Mouse (Mus musculus) lung, postnatal 0 days (tissue): ENCODE data around the gene Slc6a19. TPM values are rescaled to one million over a fixed set of nuclear protein-coding genes. Genes with fewer than 3 reads are reported as not detected.
"Not testable (repeated sequence)": the region's sequence is repeated elsewhere in the genome, so short reads cannot be mapped to it uniquely, and the experiment has no call there.

Experiments
- ATAC-seq: fragments of 200-750 bp; cut with Nextera tagmentation; 2 replicates; pipeline ENCODE4 v1.8.0; 2017; ENCODE audit warnings: moderate library complexity
- DNase-seq: peaks from one replicate; pipeline ENCODE4 v3.0.0-alpha.2; 2016; ENCODE audit warnings: low spot score
- H3K27ac ChIP-seq: fragments of 300-500 bp; sonication (generic); 2 replicates; pipeline ENCODE4 v1.5.1; 2014; ENCODE audit warnings: antibody characterized with exemption, mild to moderate bottlenecking, low read length, mixed read lengths
- H3K27me3 ChIP-seq: fragments of 300-500 bp; sonication (generic); replicated peaks from 2 replicates; pipeline ENCODE4 v1.6.1; 2014; ENCODE audit warnings: low read length, mixed read lengths; ENCODE audit not compliant: insufficient read depth
- H3K36me3 ChIP-seq: fragments of 300-500 bp; sonication (generic); 2 replicates; pipeline ENCODE4 v1.6.1; 2014; ENCODE audit warnings: low read length, mixed read lengths; ENCODE audit not compliant: insufficient read depth
- H3K4me1 ChIP-seq: fragments of 300-500 bp; sonication (generic); 2 replicates; pipeline ENCODE4 v1.6.1; 2014; ENCODE audit warnings: antibody characterized with exemption, low read depth, low read length, mixed read lengths; ENCODE audit not compliant: insufficient read depth
- H3K4me2 ChIP-seq: fragments of 300-500 bp; sonication (generic); replicated peaks from 2 replicates; pipeline ENCODE4 v1.6.1; 2014; ENCODE audit warnings: low read depth, mild to moderate bottlenecking, low read length, moderate library complexity, mixed read lengths
- H3K4me3 ChIP-seq: fragments of 300-500 bp; sonication (generic); 2 replicates; pipeline ENCODE4 v1.5.1; 2014; ENCODE audit warnings: low read depth, low read length
- H3K9ac ChIP-seq: fragments of 300-500 bp; sonication (generic); replicated peaks from 2 replicates; pipeline ENCODE4 v1.6.1; 2014; ENCODE audit warnings: low read depth, mild to moderate bottlenecking
- H3K9me3 ChIP-seq: fragments of 300-500 bp; sonication (generic); 2 replicates; pipeline ENCODE4 v1.6.1; 2016; ENCODE audit warnings: low read length, mixed read lengths
- CTCF ChIP-seq: IDR thresholded peaks from 2 replicates; pipeline ENCODE4 v1.5.1; 2016; ENCODE audit warnings: antibody characterized with exemption, mild to moderate bottlenecking
- EP300 ChIP-seq: IDR thresholded peaks from 2 replicates; pipeline ENCODE4 v1.6.1; 2016; ENCODE audit warnings: antibody characterized with exemption, mild to moderate bottlenecking, control low read depth
- WGBS: fragments of 180-500 bp; shearing (Covaris S2); extraction: QIAGEN DNeasy Blood & Tissue Kit; methylation state at CpG from one replicate; pipeline ENCODE4 v1.1.7; 2014; 5-methylcytosine and 5-hydroxymethylcytosine counted together
- polyA plus RNA-seq: library from polyadenylated mRNA; unstranded; fragments of >200 nt; fragmentation: Nextera tagmentation; extraction: Ambion mirVana; gene quantifications from 2 replicates; pipeline ENCODE4 v1.2.1, GENCODE M21; 2015

The Slc6a19 gene
- polyA plus RNA-seq = not detected in 2 replicates

GRCm38 (mm10) chr13:73704694-73705325, at the start of gene Slc6a19:
Gene Slc6a19 (minus strand): TSS chr13:73704865.
- H3K27ac ChIP-seq = no peak within 1 kb of the TSS
- H3K9me3 ChIP-seq = no peaks in the 10 kb centered on the region
- no peaks in the 10 kb centered on the region for H3K36me3 ChIP-seq
- no peak for TF ChIP-seq EP300
- TF ChIP-seq CTCF = no peak
- ATAC-seq = no peak
- DNase-seq = no peak
- WGBS = 86% methylated on average over 7 of the region's 7 CpGs
- H3K27me3 ChIP-seq = no peaks in the 10 kb centered on the region
- no peak within 1 kb of the TSS for H3K4me3 ChIP-seq
- no peak within 1 kb of the TSS for H3K9ac ChIP-seq
- H3K4me1 ChIP-seq = no peaks in the 10 kb centered on the region; the same call in 1 of the 2 replicates
- H3K4me2 ChIP-seq = no peak within 1 kb of the TSS

GRCm38 (mm10) chr13:73751284-73751683, 46.6 kb upstream of the Slc6a19 start:
- no peak overlapping the region for H3K4me3 ChIP-seq
- ATAC-seq (no peak), DNase-seq (no peak)
- H3K36me3 ChIP-seq = no peaks in the 10 kb centered on the region
- TF ChIP-seq EP300 (no peak), CTCF (no peak)
- no peaks in the 10 kb centered on the region for H3K9me3 ChIP-seq
- no peaks in the 10 kb centered on the region for H3K27me3 ChIP-seq
- no peak overlapping the region for H3K27ac ChIP-seq
- no peaks in the 10 kb centered on the region for H3K4me1 ChIP-seq
- no peak overlapping the region for H3K4me2 ChIP-seq
- H3K9ac ChIP-seq = no peak overlapping the region
- WGBS = 68% methylated on average over 3 of the region's 3 CpGs

- 60% methylated on average over 6 of the region's 6 CpGs for WGBS
- H3K27me3 ChIP-seq = no peaks in the 10 kb centered on the region
- H3K4me3 ChIP-seq = no peak overlapping the region
- ATAC-seq (peak; percentile 32; the same call in 1 of the 2 replicates), DNase-seq (no peak)
- no peak overlapping the region for H3K4me2 ChIP-seq
- H3K9me3 ChIP-seq = no peaks in the 10 kb centered on the region
- H3K27ac ChIP-seq = no peak overlapping the region
- no peak overlapping the region for H3K9ac ChIP-seq
- TF ChIP-seq EP300 (no peak), CTCF (no peak)
- H3K4me1 ChIP-seq = no peaks in the 10 kb centered on the region
- H3K36me3 ChIP-seq = no peaks in the 10 kb centered on the region
Observed at GRCm38 (mm10) chr13:73750435-73750834, 45.8 kb upstream of the Slc6a19 start.

- H3K4me3 ChIP-seq = no peak overlapping the region
- no peaks in the 10 kb centered on the region for H3K4me1 ChIP-seq
- no peaks in the 10 kb centered on the region for H3K36me3 ChIP-seq
- peak; percentile 36; the same call in 1 of the 2 replicates for ATAC-seq
- DNase-seq = peak; percentile 46
- no peaks in the 10 kb centered on the region for H3K27me3 ChIP-seq
- H3K9me3 ChIP-seq = no peaks in the 10 kb centered on the region
- TF ChIP-seq CTCF (peak; percentile 69), EP300 (no peak)
- H3K9ac ChIP-seq = no peak overlapping the region
- H3K4me2 ChIP-seq = no peak overlapping the region
- no peak overlapping the region for H3K27ac ChIP-seq
- whole genome bisulfite sequencing = 34% methylated on average over 15 of the region's 15 CpGs
Observed at GRCm38 (mm10) chr13:73748663-73749440, 44.2 kb upstream of the Slc6a19 start.

GRCm38 (mm10) chr13:73743662-73744061, 39.0 kb upstream of the Slc6a19 start:
- 62% methylated on average over 3 of the region's 3 CpGs for WGBS

GRCm38 (mm10) chr13:73742944-73743343, 38.3 kb upstream of the Slc6a19 start:
- Histone ChIP-seq H3K9ac (no peak overlapping the region), H3K4me1 (no peaks in the 10 kb centered on the region), H3K4me2 (no peak overlapping the region), H3K9me3 (no peaks in the 10 kb centered on the region), H3K27me3 (no peaks in the 10 kb centered on the region), H3K27ac (no peak overlapping the region), H3K36me3 (no peaks in the 10 kb centered on the region), H3K4me3 (no peak overlapping the region)
- TF ChIP-seq CTCF (no peak), EP300 (no peak)
- DNase-seq = no peak
- ATAC-seq = no peak
- WGBS = 50% methylated on average over 4 of the region's 4 CpGs

More at GRCm38 (mm10) chr13:73743662-73744061, 39.0 kb upstream of the Slc6a19 start:
- Histone ChIP-seq H3K9ac (no peak overlapping the region), H3K4me2 (no peak overlapping the region), H3K4me3 (no peak overlapping the region), H3K4me1 (no peaks in the 10 kb centered on the region), H3K27ac (no peak overlapping the region), H3K36me3 (no peaks in the 10 kb centered on the region), H3K9me3 (no peaks in the 10 kb centered on the region), H3K27me3 (no peaks in the 10 kb centered on the region)
- DNase-seq (no peak), ATAC-seq (no peak)
- TF ChIP-seq EP300 (no peak), CTCF (no peak)

GRCm38 (mm10) chr13:73740399-73740944, 35.8 kb upstream of the Slc6a19 start:
- not testable (repeated sequence) for H3K4me1 ChIP-seq, H3K9me3 ChIP-seq, H3K4me2 ChIP-seq, H3K27me3 ChIP-seq, ATAC-seq, H3K9ac ChIP-seq, H3K36me3 ChIP-seq, H3K27ac ChIP-seq, H3K4me3 ChIP-seq, DNase-seq
- WGBS = 34% methylated on average over 2 of the region's 2 CpGs
